Mouse (Mus musculus) E14TG2a.4 (cell line): ENCODE measurements at regions not wholly inside any gene's neighbourhood (a gene's known extent, or its start where the extent isn't known, plus 50 kb on each side); places are given as distances from the start of the nearest gene placed in this dataset.

Experiments
- H3K27me3 ChIP-seq: 2 replicates; pipeline ENCODE4 v1.6.1; 2014; ENCODE audit warnings: low read length, control low read depth; ENCODE audit not compliant: insufficient read depth
- H3K36me3 ChIP-seq: 2 replicates; pipeline ENCODE4 v1.6.1; 2014; ENCODE audit warnings: low read length, control low read depth; ENCODE audit not compliant: insufficient read depth
- H3K4me1 ChIP-seq: replicated peaks from 2 replicates; pipeline ENCODE4 v1.6.1; 2014; ENCODE audit warnings: low read depth, low read length, control low read depth
- H3K4me3 ChIP-seq: replicated peaks from 2 replicates; pipeline ENCODE4 v1.5.1; 2014; ENCODE audit warnings: mild to moderate bottlenecking, low read length
- H3K9me3 ChIP-seq: 2 replicates; pipeline ENCODE4 v1.6.1; 2014; ENCODE audit warnings: low read length, control low read depth
- CTCF ChIP-seq: conservative IDR thresholded peaks from 2 replicates; pipeline ENCODE4 v1.5.1; 2014; ENCODE audit warnings: low read length
- NANOG ChIP-seq: IDR thresholded peaks from 2 replicates; pipeline ENCODE4 v1.6.1; 2014; ENCODE audit warnings: borderline replicate concordance, low read length, mixed read lengths
- POU5F1 ChIP-seq: IDR thresholded peaks from 2 replicates; pipeline ENCODE4 v1.6.1; 2014; ENCODE audit warnings: low read length, borderline replicate concordance

- Histone ChIP-seq H3K4me1 (no peaks in the 10 kb centered on the region), H3K4me3 (no peak overlapping the region), H3K9me3 (no peaks in the 10 kb centered on the region), H3K27me3 (no peaks in the 10 kb centered on the region), H3K36me3 (no peaks in the 10 kb centered on the region)
- no peak for TF ChIP-seq CTCF
- TF ChIP-seq POU5F1: no peak
- no peak for TF ChIP-seq NANOG
Observed at GRCm38 (mm10) chr13:16289633-16290032, 278.0 kb downstream of the Inhba start.

- H3K27me3 ChIP-seq: no peaks in the 10 kb centered on the region
- H3K9me3 ChIP-seq: no peaks in the 10 kb centered on the region
- TF ChIP-seq CTCF (no peak), POU5F1 (no peak), NANOG (no peak)
- no peaks in the 10 kb centered on the region for H3K4me1 ChIP-seq
- no peak overlapping the region for H3K4me3 ChIP-seq
- no peaks in the 10 kb centered on the region for H3K36me3 ChIP-seq
Observed at GRCm38 (mm10) chr13:16290784-16291183, 279.1 kb downstream of the Inhba start.

- no peaks in the 10 kb centered on the region for H3K36me3 ChIP-seq
- H3K4me3 ChIP-seq: no peak overlapping the region
- TF ChIP-seq POU5F1 (no peak), NANOG (no peak), CTCF (no peak)
- H3K9me3 ChIP-seq: no peaks in the 10 kb centered on the region
- H3K27me3 ChIP-seq: no peaks in the 10 kb centered on the region
- no peaks in the 10 kb centered on the region for H3K4me1 ChIP-seq
Observed at GRCm38 (mm10) chr13:16291661-16292291, 280.1 kb downstream of the Inhba start.

- no peak for TF ChIP-seq CTCF
- no peak for TF ChIP-seq NANOG
- TF ChIP-seq POU5F1: no peak
- no peaks in the 10 kb centered on the region for H3K4me1 ChIP-seq
- no peaks in the 10 kb centered on the region for H3K27me3 ChIP-seq
- no peaks in the 10 kb centered on the region for H3K9me3 ChIP-seq
- H3K4me3 ChIP-seq: no peak overlapping the region
- no peaks in the 10 kb centered on the region for H3K36me3 ChIP-seq
Observed at GRCm38 (mm10) chr13:16299756-16300155, 288.1 kb downstream of the Inhba start.

DNA sequence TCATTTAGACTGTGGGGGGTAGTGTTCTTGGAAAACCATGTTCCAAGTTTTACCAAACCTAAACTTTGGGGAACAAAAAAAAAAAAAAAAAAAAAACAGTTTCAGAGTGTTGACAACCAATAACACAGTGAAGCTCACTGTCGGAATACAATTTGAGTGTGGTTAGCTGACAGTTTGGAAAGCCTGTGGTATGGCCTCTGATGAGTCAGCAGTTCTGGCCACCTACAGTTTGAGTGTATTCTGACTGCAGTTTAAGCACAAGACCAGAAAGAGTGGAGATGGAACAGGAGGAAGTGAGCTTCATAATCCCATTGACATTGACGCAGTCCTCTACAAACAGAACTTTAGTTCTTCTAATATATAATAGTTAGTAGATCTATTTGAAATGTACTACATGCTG lies 303.0 kb downstream of the Inhba start:
- no peak for TF ChIP-seq POU5F1
- TF ChIP-seq NANOG: no peak
- TF ChIP-seq CTCF: no peak
- H3K4me1 ChIP-seq: no peaks in the 10 kb centered on the region

DNA sequence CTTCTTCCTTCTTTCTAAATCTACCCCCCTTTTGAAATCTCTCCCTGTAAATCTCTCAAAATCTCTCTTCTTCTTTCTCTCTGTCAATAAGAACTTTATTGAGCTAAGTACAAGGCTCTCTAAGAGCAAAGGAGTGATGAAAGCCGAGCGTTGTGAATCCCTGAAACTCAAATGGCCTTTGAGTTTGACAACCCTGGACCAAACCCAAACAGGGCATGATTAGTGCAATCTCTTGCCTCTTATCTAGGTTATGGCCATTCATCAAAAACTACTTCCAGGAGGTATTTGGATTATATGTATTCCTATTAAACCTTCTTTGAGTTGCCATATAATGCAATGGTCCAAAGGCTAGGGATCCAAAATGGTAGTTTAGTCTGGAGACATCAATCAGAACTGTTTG lies 304.0 kb downstream of the Inhba start:
- H3K4me1 ChIP-seq: no peaks in the 10 kb centered on the region
- TF ChIP-seq POU5F1: no peak
- no peak for TF ChIP-seq NANOG
- no peak for TF ChIP-seq CTCF
- H3K27me3 ChIP-seq: no peaks in the 10 kb centered on the region

More for the DNA sequence above, 303.0 kb downstream of the Inhba start:
- no peak overlapping the region for H3K4me3 ChIP-seq
- H3K36me3 ChIP-seq: no peaks in the 10 kb centered on the region
- no peaks in the 10 kb centered on the region for H3K9me3 ChIP-seq
- no peaks in the 10 kb centered on the region for H3K27me3 ChIP-seq

DNA sequence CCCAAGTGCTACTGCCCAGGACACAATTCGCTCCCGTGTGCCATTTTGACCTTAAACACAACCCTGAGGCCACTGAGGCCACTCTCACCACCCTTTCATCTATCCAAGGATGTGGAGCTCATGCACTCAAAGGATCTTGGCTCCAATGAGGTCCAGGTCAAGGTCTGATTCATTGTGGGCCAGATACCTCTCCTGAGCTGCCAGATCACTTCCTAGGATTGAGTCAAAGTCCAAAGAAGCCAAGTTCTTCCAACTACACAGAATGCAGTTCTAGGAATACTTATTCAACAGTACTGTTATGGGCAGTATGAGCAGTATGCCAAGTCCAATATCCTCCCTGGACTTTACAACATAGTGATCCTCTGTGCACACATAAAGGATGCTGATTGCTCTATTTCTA lies 304.9 kb downstream of the Inhba start:
- no peak for TF ChIP-seq POU5F1
- no peak for TF ChIP-seq CTCF
- no peaks in the 10 kb centered on the region for H3K9me3 ChIP-seq
- no peaks in the 10 kb centered on the region for H3K27me3 ChIP-seq
- no peak overlapping the region for H3K4me3 ChIP-seq
- no peaks in the 10 kb centered on the region for H3K4me1 ChIP-seq
- H3K36me3 ChIP-seq: no peaks in the 10 kb centered on the region

More for the DNA sequence above, 304.0 kb downstream of the Inhba start:
- Histone ChIP-seq H3K36me3 (no peaks in the 10 kb centered on the region), H3K9me3 (no peaks in the 10 kb centered on the region), H3K4me3 (no peak overlapping the region)

DNA sequence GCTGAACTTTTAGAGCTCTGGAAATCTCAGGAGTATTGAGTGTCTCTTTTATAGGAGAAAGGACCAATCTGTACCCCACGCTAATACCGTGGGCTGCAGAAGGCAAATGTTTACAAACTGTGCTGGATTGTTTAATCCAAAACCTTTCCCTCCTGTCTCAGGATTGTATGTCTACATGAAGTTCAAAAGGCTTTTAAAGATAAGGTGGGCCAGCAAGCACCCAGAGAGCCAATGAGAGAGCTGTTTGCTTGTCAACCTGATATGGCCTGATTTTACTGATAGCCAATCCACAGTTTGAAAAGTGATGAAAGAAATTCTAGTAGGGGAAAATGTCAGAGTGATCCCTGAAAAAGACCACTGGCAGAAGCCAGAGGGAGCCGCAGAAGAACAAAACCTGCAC lies 305.8 kb downstream of the Inhba start:
- Histone ChIP-seq H3K9me3 (no peaks in the 10 kb centered on the region), H3K36me3 (no peaks in the 10 kb centered on the region), H3K4me3 (no peak overlapping the region), H3K4me1 (no peaks in the 10 kb centered on the region), H3K27me3 (no peaks in the 10 kb centered on the region)
- no peak for TF ChIP-seq POU5F1
- TF ChIP-seq NANOG: no peak
- TF ChIP-seq CTCF: no peak

DNA sequence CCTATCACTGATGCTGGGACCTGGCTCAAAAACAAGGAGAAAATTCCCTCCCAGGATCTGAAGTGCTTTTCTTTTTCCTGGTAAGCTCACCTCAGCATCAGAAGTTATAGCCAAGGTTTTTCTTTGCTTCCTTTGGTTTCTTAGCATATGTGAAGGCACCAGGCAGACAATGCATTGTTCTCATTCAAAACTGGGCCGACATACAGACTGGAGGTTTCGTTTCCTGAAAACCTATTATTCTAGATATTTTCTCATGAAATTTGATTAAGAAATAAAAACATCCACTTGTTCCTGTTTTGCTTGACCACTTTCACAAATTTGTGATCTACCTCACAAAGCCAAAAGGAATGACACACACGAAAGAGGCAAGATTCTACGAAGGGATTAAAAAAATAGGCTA lies 308.7 kb downstream of the Inhba start:
- TF ChIP-seq NANOG (no peak), CTCF (no peak), POU5F1 (no peak)
- H3K36me3 ChIP-seq: no peaks in the 10 kb centered on the region
- H3K4me3 ChIP-seq: no peak overlapping the region
- no peaks in the 10 kb centered on the region for H3K9me3 ChIP-seq
- H3K27me3 ChIP-seq: no peaks in the 10 kb centered on the region
- H3K4me1 ChIP-seq: no peaks in the 10 kb centered on the region
